Mouse (Mus musculus): Measurements from ENCODE around the gene Iqch. TPM values are rescaled to one million over a fixed set of nuclear protein-coding genes. Genes with fewer than 3 reads are reported as not detected.

Gene Iqch
- polyA plus RNA-seq, 1 experiment: not detected

- Histone ChIP-seq H3K4me1 (ENCODE audit: control insufficient read depth, insufficient read depth, low read length) (peaks cover 1% of the 10 kb centered on the region), H3K9me3 (replicated peaks; ENCODE audit: control insufficient read depth, insufficient read depth, low read length, poor library complexity, severe bottlenecking) (no peaks in the 10 kb centered on the region), H3K27me3 (ENCODE audit: control insufficient read depth, insufficient read depth, low read length, poor library complexity, severe bottlenecking) (no peaks in the 10 kb centered on the region), H3K4me3 (ENCODE audit: low read depth, low read length) (no peak overlapping the region), H3K27ac (ENCODE audit: insufficient read depth, low read length) (no peak overlapping the region), H3K9ac (ENCODE audit: low read depth, poor library complexity, severe bottlenecking) (no peak overlapping the region), H3K36me3 (ENCODE audit: control insufficient read depth, insufficient read depth, low read length, poor library complexity, severe bottlenecking) (no peaks in the 10 kb centered on the region)
- no peak for TF ChIP-seq CTCF (IDR thresholded peaks at IDR 0.05; ENCODE audit: low read depth, low read length)
Observed at GRCm38 (mm10) chr9:63523251-63523936, 78.9 kb downstream of the Iqch start.

GRCm38 (mm10) chr9:63512851-63513250, 89.4 kb downstream of the Iqch start:
- Histone ChIP-seq H3K9me3 (replicated peaks; ENCODE audit: control insufficient read depth, insufficient read depth, low read length, poor library complexity, severe bottlenecking) (no peaks in the 10 kb centered on the region), H3K9ac (ENCODE audit: low read depth, poor library complexity, severe bottlenecking) (no peak overlapping the region), H3K27ac (ENCODE audit: insufficient read depth, low read length) (no peak overlapping the region), H3K27me3 (ENCODE audit: control insufficient read depth, insufficient read depth, low read length, poor library complexity, severe bottlenecking) (no peaks in the 10 kb centered on the region), H3K4me3 (ENCODE audit: low read depth, low read length) (no peak overlapping the region), H3K36me3 (ENCODE audit: control insufficient read depth, insufficient read depth, low read length, poor library complexity, severe bottlenecking) (no peaks in the 10 kb centered on the region), H3K4me1 (ENCODE audit: control insufficient read depth, insufficient read depth, low read length) (no peaks in the 10 kb centered on the region)
- TF ChIP-seq POLR2A (IDR thresholded peaks at IDR 0.05; ENCODE audit: insufficient read depth, low read length) (no peak), CTCF (IDR thresholded peaks at IDR 0.05; ENCODE audit: low read depth, low read length) (no peak), EP300 (IDR thresholded peaks at IDR 0.05; ENCODE audit: insufficient read depth, low read depth, low read length) (no peak)

GRCm38 (mm10) chr9:63511034-63511433, 91.3 kb downstream of the Iqch start:
- H3K9me3 ChIP-seq (replicated peaks; ENCODE audit: control insufficient read depth, insufficient read depth, low read length, poor library complexity, severe bottlenecking): no peaks in the 10 kb centered on the region
- no peaks in the 10 kb centered on the region for H3K27me3 ChIP-seq (ENCODE audit: control insufficient read depth, insufficient read depth, low read length, poor library complexity, severe bottlenecking)
- no peak overlapping the region for H3K27ac ChIP-seq (ENCODE audit: insufficient read depth, low read length)
- no peaks in the 10 kb centered on the region for H3K4me1 ChIP-seq (ENCODE audit: control insufficient read depth, insufficient read depth, low read length)
- H3K36me3 ChIP-seq (ENCODE audit: control insufficient read depth, insufficient read depth, low read length, poor library complexity, severe bottlenecking): no peaks in the 10 kb centered on the region
- H3K4me3 ChIP-seq (ENCODE audit: low read depth, low read length): no peak overlapping the region
- no peak for TF ChIP-seq CTCF (IDR thresholded peaks at IDR 0.05; ENCODE audit: low read depth, low read length)
- TF ChIP-seq POLR2A (IDR thresholded peaks at IDR 0.05; ENCODE audit: insufficient read depth, low read length): no peak
- TF ChIP-seq EP300 (IDR thresholded peaks at IDR 0.05; ENCODE audit: insufficient read depth, low read depth, low read length): no peak
- H3K9ac ChIP-seq (ENCODE audit: low read depth, poor library complexity, severe bottlenecking): no peak overlapping the region

GRCm38 (mm10) chr9:63507110-63507509, 95.2 kb downstream of the Iqch start:
- Histone ChIP-seq H3K36me3 (ENCODE audit: control insufficient read depth, insufficient read depth, low read length, poor library complexity, severe bottlenecking) (no peaks in the 10 kb centered on the region), H3K9me3 (replicated peaks; ENCODE audit: control insufficient read depth, insufficient read depth, low read length, poor library complexity, severe bottlenecking) (no peaks in the 10 kb centered on the region), H3K9ac (ENCODE audit: low read depth, poor library complexity, severe bottlenecking) (no peak overlapping the region), H3K4me3 (ENCODE audit: low read depth, low read length) (no peak overlapping the region), H3K27me3 (ENCODE audit: control insufficient read depth, insufficient read depth, low read length, poor library complexity, severe bottlenecking) (no peaks in the 10 kb centered on the region), H3K4me1 (ENCODE audit: control insufficient read depth, insufficient read depth, low read length) (no peaks in the 10 kb centered on the region), H3K27ac (ENCODE audit: insufficient read depth, low read length) (no peak overlapping the region)
- TF ChIP-seq POLR2A (IDR thresholded peaks at IDR 0.05; ENCODE audit: insufficient read depth, low read length) (no peak), CTCF (IDR thresholded peaks at IDR 0.05; ENCODE audit: low read depth, low read length) (no peak), EP300 (IDR thresholded peaks at IDR 0.05; ENCODE audit: insufficient read depth, low read depth, low read length) (no peak)

- Histone ChIP-seq H3K9me3 (replicated peaks; ENCODE audit: control insufficient read depth, insufficient read depth, low read length, poor library complexity, severe bottlenecking) (no peaks in the 10 kb centered on the region), H3K36me3 (ENCODE audit: control insufficient read depth, insufficient read depth, low read length, poor library complexity, severe bottlenecking) (no peaks in the 10 kb centered on the region), H3K4me1 (ENCODE audit: control insufficient read depth, insufficient read depth, low read length) (no peaks in the 10 kb centered on the region), H3K27ac (ENCODE audit: insufficient read depth, low read length) (no peak overlapping the region), H3K9ac (ENCODE audit: low read depth, poor library complexity, severe bottlenecking) (no peak overlapping the region), H3K27me3 (ENCODE audit: control insufficient read depth, insufficient read depth, low read length, poor library complexity, severe bottlenecking) (no peaks in the 10 kb centered on the region), H3K4me3 (ENCODE audit: low read depth, low read length) (no peak overlapping the region)
- no peak for TF ChIP-seq CTCF (IDR thresholded peaks at IDR 0.05; ENCODE audit: low read depth, low read length)
Observed at GRCm38 (mm10) chr9:63503890-63504289, 98.4 kb downstream of the Iqch start.

- Histone ChIP-seq H3K9ac (ENCODE audit: low read depth, poor library complexity, severe bottlenecking) (no peak overlapping the region), H3K4me3 (ENCODE audit: low read depth, low read length) (no peak overlapping the region), H3K27me3 (ENCODE audit: control insufficient read depth, insufficient read depth, low read length, poor library complexity, severe bottlenecking) (no peaks in the 10 kb centered on the region), H3K4me1 (ENCODE audit: control insufficient read depth, insufficient read depth, low read length) (no peaks in the 10 kb centered on the region), H3K27ac (ENCODE audit: insufficient read depth, low read length) (no peak overlapping the region), H3K36me3 (ENCODE audit: control insufficient read depth, insufficient read depth, low read length, poor library complexity, severe bottlenecking) (no peaks in the 10 kb centered on the region), H3K9me3 (replicated peaks; ENCODE audit: control insufficient read depth, insufficient read depth, low read length, poor library complexity, severe bottlenecking) (no peaks in the 10 kb centered on the region)
- no peak for TF ChIP-seq EP300 (IDR thresholded peaks at IDR 0.05; ENCODE audit: insufficient read depth, low read depth, low read length)
- TF ChIP-seq POLR2A (IDR thresholded peaks at IDR 0.05; ENCODE audit: insufficient read depth, low read length): no peak
- TF ChIP-seq CTCF (IDR thresholded peaks at IDR 0.05; ENCODE audit: low read depth, low read length): no peak
Observed at GRCm38 (mm10) chr9:63501516-63501915, 100.8 kb downstream of the Iqch start.
